Mouse (Mus musculus) brain, embryonic 14.5 days (tissue): ENCODE measurements around the gene Fam187b.

ENCODE experiments used
- CTCF ChIP-seq: fragments of 200-500 bp; IDR thresholded peaks from 2 replicates; pipeline ENCODE4 v1.5.1; 2012; ENCODE audit warnings: inconsistent platforms, mild to moderate bottlenecking, moderate library complexity, borderline replicate concordance; ENCODE audit not compliant: insufficient read depth, insufficient read length; ENCODE audit errors: extremely low read depth
- POLR2A ChIP-seq: fragments of 200-500 bp; IDR thresholded peaks from 2 replicates; pipeline ENCODE4 v1.6.1; 2012; ENCODE audit warnings: mild to moderate bottlenecking, inconsistent platforms, borderline replicate concordance; ENCODE audit not compliant: poor library complexity, insufficient read depth, insufficient read length, severe bottlenecking; ENCODE audit errors: extremely low read depth

DNA sequence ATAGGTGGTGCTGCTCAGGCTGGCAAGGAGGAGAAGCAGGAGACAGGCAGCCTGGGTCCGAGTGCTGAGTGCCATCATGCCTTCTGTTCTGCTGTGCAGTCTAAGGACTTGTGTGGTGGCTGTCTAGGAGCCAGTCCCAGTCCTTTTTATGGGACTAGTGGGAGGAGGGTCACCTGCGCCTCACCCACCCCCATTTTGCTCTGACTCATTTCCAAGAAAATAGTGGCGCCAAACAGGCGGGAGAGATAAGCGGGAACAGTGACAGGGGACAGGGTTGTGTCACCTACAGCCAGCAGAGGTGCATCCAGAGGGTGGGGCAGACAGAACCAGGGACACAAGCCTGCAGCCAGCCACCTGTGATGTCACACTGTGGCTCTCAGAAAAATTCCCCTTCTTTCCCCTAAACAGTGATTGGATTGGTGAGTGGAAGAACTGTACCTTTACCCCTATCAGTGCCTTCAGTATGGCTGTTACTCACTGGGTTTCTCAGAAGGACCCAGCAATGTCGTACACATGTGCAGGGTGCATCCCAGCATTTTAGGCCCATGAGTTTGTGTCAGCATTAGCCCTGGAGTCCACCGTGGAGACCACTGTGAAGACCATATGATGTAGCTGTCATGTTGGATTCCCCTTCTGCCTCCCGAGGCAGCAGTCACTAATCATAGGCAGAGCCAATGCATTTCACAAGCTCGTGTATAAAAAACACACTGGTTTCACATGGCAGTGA is 29.5 kb upstream of the Fam187b start, which contains the start of gene Hamp:
- TF ChIP-seq POLR2A: no peak
- no peak for TF ChIP-seq CTCF
